Mouse (Mus musculus) myocyte (in vitro differentiated cells): ENCODE measurements around the gene Pex5. TPM values are rescaled to one million over a fixed set of nuclear protein-coding genes. Genes with fewer than 3 reads are reported as not detected.

ENCODE experiments used
- H3K27me3 ChIP-seq: one replicate; pipeline ENCODE4 v1.6.1; 2011; ENCODE audit not compliant: control insufficient read depth, insufficient read depth, insufficient read length
- H3K36me3 ChIP-seq: one replicate; pipeline ENCODE4 v1.6.1; 2011; ENCODE audit not compliant: control insufficient read depth, insufficient read depth
- H3K4me2 ChIP-seq: one replicate; pipeline ENCODE4 v1.6.1; 2011; ENCODE audit warnings: low read depth, control low read depth
- H3K4me3 ChIP-seq: one replicate; pipeline ENCODE4 v1.5.1; 2011; ENCODE audit warnings: mild to moderate bottlenecking, control low read depth, moderate library complexity
- H3K79me2 ChIP-seq: one replicate; pipeline ENCODE4 v1.6.1; 2011; ENCODE audit not compliant: control insufficient read depth, insufficient read depth
- H3ac ChIP-seq: one replicate; pipeline ENCODE4 v1.6.1; 2011; ENCODE audit not compliant: control insufficient read depth, insufficient read length
- CEBPB ChIP-seq: IDR thresholded peaks from 2 replicates; pipeline ENCODE4 v1.6.1; 2011; ENCODE audit warnings: mild to moderate bottlenecking, moderate library complexity; ENCODE audit not compliant: poor library complexity, insufficient read depth, severe bottlenecking
- E2F4 ChIP-seq: IDR thresholded peaks from one replicate; pipeline ENCODE4 v1.6.1; 2011; ENCODE audit warnings: mild to moderate bottlenecking, control low read depth, moderate library complexity; ENCODE audit not compliant: insufficient read depth
- MAX ChIP-seq: IDR thresholded peaks from one replicate; pipeline ENCODE4 v1.6.1; 2011; ENCODE audit warnings: low read depth, mild to moderate bottlenecking, control low read depth
- MYOD1 ChIP-seq, 3 experiments: IDR thresholded peaks; one replicate each; pipeline ENCODE4 v1.6.1; 2011; ENCODE audit warnings: control low read depth in 2 of 3, low read depth in 2 of 3, mild to moderate bottlenecking in 2 of 3, moderate library complexity in 1 of 3; ENCODE audit not compliant: insufficient read length in 2 of 3, control insufficient read depth in 1 of 3
- MYOG ChIP-seq, 3 experiments: IDR thresholded peaks; one replicate each; pipeline ENCODE4 v1.6.1; 2011; ENCODE audit warnings: control low read depth in 2 of 3, low read depth in 2 of 3, mild to moderate bottlenecking in 2 of 3; ENCODE audit not compliant: insufficient read length in 2 of 3, control insufficient read depth in 1 of 3, insufficient read depth in 1 of 3
- POLR2A ChIP-seq: IDR thresholded peaks from one replicate; pipeline ENCODE4 v1.6.1; 2011; ENCODE audit warnings: low read depth, mild to moderate bottlenecking, control low read depth, moderate library complexity; ENCODE audit not compliant: insufficient read length
- POLR2AphosphoS2 ChIP-seq: IDR thresholded peaks from one replicate; pipeline ENCODE4 v1.6.1; 2011; ENCODE audit warnings: low read depth, control low read depth; ENCODE audit not compliant: insufficient read length
- REST ChIP-seq: IDR thresholded peaks from one replicate; pipeline ENCODE4 v1.6.1; 2011; ENCODE audit warnings: mild to moderate bottlenecking, control low read depth, moderate library complexity; ENCODE audit not compliant: insufficient read depth, insufficient read length
- SRF ChIP-seq: IDR thresholded peaks from one replicate; pipeline ENCODE4 v1.6.1; 2011; ENCODE audit warnings: low read depth; ENCODE audit not compliant: control insufficient read depth, insufficient read length
- TCF12 ChIP-seq: IDR thresholded peaks from one replicate; pipeline ENCODE4 v1.6.1; 2011; ENCODE audit warnings: mild to moderate bottlenecking, control low read depth; ENCODE audit not compliant: poor library complexity, insufficient read depth, severe bottlenecking
- TCF3 ChIP-seq: IDR thresholded peaks from one replicate; pipeline ENCODE4 v1.6.1; 2011; ENCODE audit warnings: low read depth, control low read depth; ENCODE audit not compliant: insufficient read length
- USF1 ChIP-seq: IDR thresholded peaks from one replicate; pipeline ENCODE4 v1.6.1; 2011; ENCODE audit warnings: low read depth, mild to moderate bottlenecking, control low read depth, moderate library complexity
- polyA plus RNA-seq: library from polyadenylated mRNA; unstranded; fragments of >200 nt; fragmentation: generic; extraction: Trizol; gene quantifications from one replicate; pipeline ENCODE4 v1.2.1, GENCODE M21; 2012; ENCODE audit warnings: missing spikeins

Pex5 gene
- polyA plus RNA-seq, 1 experiment: 33.4 TPM

DNA sequence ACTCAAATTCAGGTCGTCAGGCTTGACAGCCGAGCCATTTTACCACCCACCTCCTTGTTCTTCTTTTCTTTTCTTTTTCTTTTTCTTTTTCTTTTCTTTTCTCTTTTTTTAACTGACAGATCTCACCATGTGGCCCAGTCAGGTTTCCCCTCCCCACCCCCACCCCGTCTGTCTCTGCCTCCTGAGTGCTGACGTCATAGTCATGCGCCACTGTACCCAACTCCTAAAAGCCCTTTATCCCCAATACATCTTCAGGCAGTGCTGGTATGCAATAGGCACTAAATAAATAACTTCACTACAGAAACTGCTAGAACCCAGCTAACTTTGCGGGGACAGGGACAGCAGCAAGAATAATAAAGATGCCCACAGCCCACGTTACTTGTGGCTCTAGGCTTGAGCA is 21.4 kb upstream of the Pex5 start:
- H3K79me2 ChIP-seq: no peaks in the 10 kb centered on the region
- TF ChIP-seq MAX (no peak), POLR2A (no peak), REST (no peak), MYOG (IDR thresholded peaks at IDR 0.05; ENCODE audit: control insufficient read depth in 1 of 3, insufficient read depth in 1 of 3, insufficient read length in 2 of 3, low read depth in 2 of 3) (no peak), SRF (no peak), MYOD1 (IDR thresholded peaks at IDR 0.05; ENCODE audit: control insufficient read depth in 1 of 3, insufficient read length in 2 of 3, low read depth in 2 of 3) (no peak), TCF12 (no peak), CEBPB (no peak), TCF3 (no peak)
- peaks cover 10% of the 10 kb centered on the region for H3K27me3 ChIP-seq
- no peak overlapping the region for H3ac ChIP-seq
- H3K36me3 ChIP-seq: no peaks in the 10 kb centered on the region
- H3K4me2 ChIP-seq: no peak overlapping the region
- H3K4me3 ChIP-seq: no peak overlapping the region

DNA sequence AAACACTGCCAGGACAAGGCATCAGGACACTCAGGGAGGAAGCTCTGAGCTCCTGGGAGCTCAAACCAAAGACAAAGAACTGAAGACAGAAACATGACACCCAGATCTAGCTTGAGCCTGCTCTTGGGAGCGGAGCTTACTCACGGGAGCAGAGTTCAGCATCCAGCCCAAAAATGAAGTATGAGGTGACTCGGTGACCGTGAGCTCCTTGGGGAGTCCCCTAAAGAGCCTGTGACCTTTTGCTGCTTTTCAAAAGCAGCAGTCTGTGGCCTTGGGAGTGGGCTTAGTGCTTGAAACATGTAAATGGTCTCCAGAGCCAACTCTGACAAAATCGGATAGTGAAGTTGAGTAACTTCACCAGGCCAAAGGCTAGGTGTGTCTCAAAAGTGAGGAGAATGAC is 20.3 kb upstream of the Pex5 start:
- Histone ChIP-seq H3K27me3 (peaks cover 10% of the 10 kb centered on the region), H3ac (no peak overlapping the region), H3K4me2 (no peak overlapping the region), H3K4me3 (no peak overlapping the region), H3K36me3 (no peaks in the 10 kb centered on the region), H3K79me2 (no peaks in the 10 kb centered on the region)
- TF ChIP-seq SRF (no peak), MAX (no peak), USF1 (no peak), POLR2A (no peak), MYOG (IDR thresholded peaks at IDR 0.05; ENCODE audit: control insufficient read depth in 1 of 3, insufficient read depth in 1 of 3, insufficient read length in 2 of 3, low read depth in 2 of 3) (no peak), CEBPB (no peak), MYOD1 (IDR thresholded peaks at IDR 0.05; ENCODE audit: control insufficient read depth in 1 of 3, insufficient read length in 2 of 3, low read depth in 2 of 3) (no peak), E2F4 (no peak), REST (no peak), POLR2AphosphoS2 (no peak), TCF12 (no peak), TCF3 (no peak)

- Histone ChIP-seq H3K79me2 (no peaks in the 10 kb centered on the region), H3K4me2 (no peak overlapping the region), H3K27me3 (peaks cover 10% of the 10 kb centered on the region), H3K36me3 (no peaks in the 10 kb centered on the region), H3K4me3 (no peak overlapping the region), H3ac (no peak overlapping the region)
- no peak for TF ChIP-seq POLR2A
- no peak for TF ChIP-seq POLR2AphosphoS2
- TF ChIP-seq CEBPB: no peak
- no peak for TF ChIP-seq USF1
- no peak for TF ChIP-seq SRF
- no peak for TF ChIP-seq MYOG (IDR thresholded peaks at IDR 0.05; ENCODE audit: control insufficient read depth in 1 of 3, insufficient read depth in 1 of 3, insufficient read length in 2 of 3, low read depth in 2 of 3)
- TF ChIP-seq MAX: no peak
- TF ChIP-seq TCF12: no peak
- no peak for TF ChIP-seq MYOD1 (IDR thresholded peaks at IDR 0.05; ENCODE audit: control insufficient read depth in 1 of 3, insufficient read length in 2 of 3, low read depth in 2 of 3)
- no peak for TF ChIP-seq REST
- no peak for TF ChIP-seq E2F4
- TF ChIP-seq TCF3: no peak
These were observed 18.9 kb upstream of the Pex5 start for GRCm38 (mm10) chr6:124433688-124434324.

- H3ac ChIP-seq: no peak overlapping the region
- H3K4me3 ChIP-seq: no peak overlapping the region
- peaks cover 4% of the 10 kb centered on the region for H3K27me3 ChIP-seq
- H3K36me3 ChIP-seq: no peaks in the 10 kb centered on the region
- no peaks in the 10 kb centered on the region for H3K79me2 ChIP-seq
- no peak overlapping the region for H3K4me2 ChIP-seq
- TF ChIP-seq REST (no peak), POLR2AphosphoS2 (no peak), POLR2A (no peak), E2F4 (no peak), TCF3 (no peak), MAX (no peak), SRF (no peak), TCF12 (no peak), MYOD1 (IDR thresholded peaks at IDR 0.05; ENCODE audit: control insufficient read depth in 1 of 3, insufficient read length in 2 of 3, low read depth in 2 of 3) (no peak), USF1 (no peak), MYOG (IDR thresholded peaks at IDR 0.05; ENCODE audit: control insufficient read depth in 1 of 3, insufficient read depth in 1 of 3, insufficient read length in 2 of 3, low read depth in 2 of 3) (no peak), CEBPB (no peak)
These were observed 16.1 kb upstream of the Pex5 start for GRCm38 (mm10) chr6:124430784-124431495.
